Mouse (Mus musculus): Measurements from ENCODE around the gene Hrc.
"Not testable (repeated sequence)": the region's sequence is repeated elsewhere in the genome, so short reads cannot be mapped to it uniquely, and the experiment has no call there.

The Hrc gene

GRCm38 (mm10) chr7:45333431-45333982 lies 1.6 kb upstream of the Hrc start, which contains the start of gene Trpm4:
Gene Trpm4 (minus strand): TSS chr7:45333780.
- peak; percentile 83 for DNase-seq (ENCODE audit: low read depth, low spot score)

DNA sequence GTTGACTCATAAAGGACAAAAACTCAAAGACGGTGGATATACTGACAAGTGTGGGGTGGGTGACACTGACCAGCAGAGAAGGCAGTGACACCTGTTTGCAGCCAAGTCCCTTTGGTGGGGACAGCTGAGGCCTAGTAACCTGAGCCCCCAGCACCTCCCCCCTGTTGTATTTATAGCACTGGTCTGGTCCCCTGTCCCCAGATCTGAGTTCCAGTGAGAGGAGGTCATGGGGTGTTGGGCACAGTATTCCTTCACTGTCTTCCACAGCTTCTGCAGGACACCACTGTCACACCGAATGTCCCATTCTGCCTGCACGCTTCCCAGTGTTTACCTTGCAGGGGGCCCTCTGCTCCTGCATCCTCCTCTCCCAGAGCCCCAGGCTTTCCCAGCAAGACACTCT lies 485 bp upstream of the Hrc start:
- DNase-seq (ENCODE audit: low read depth, low spot score), result peak; percentile 91

DNA sequence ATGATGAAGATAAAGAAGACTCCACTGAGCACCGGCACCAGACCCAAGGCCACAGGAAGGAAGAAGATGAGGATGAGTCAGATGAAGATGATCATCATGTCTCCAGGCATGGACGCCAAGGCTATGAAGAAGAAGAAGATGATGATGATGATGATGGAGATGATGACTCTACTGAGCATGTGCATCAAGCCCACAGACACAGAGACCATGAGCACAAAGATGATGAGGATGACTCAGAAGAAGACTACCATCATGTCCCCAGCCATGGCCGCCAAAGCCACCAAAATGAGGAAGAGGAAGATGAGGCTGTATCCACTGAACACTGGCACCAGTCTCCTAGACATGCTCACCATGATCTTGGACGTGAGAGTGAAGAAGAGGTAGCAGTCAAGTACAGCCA lies 1.2 kb downstream of the Hrc start:
- DNase-seq (ENCODE audit: low read depth, low spot score), result no peak

DNA sequence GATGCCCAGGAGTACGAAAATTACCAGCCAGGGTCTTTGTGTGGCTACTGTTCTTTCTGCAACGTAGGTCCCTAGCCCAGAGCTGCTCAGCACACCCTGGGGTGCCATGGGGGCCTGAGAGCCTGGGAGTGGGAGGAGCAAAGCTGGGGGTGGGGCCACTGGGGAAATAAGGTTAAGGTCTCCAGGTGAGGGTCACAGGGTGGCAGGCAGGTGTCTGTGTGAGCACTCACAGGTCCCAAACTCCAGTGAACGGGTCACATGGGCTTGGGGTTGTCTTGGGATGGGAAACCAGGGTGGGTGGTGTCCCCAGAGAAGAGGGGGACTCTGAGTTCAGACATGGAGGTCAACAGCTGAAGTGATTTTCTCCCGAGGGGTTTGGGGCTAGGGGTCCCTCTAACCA lies 2.4 kb downstream of the Hrc start:
- no peak for DNase-seq (ENCODE audit: low read depth, low spot score)

- DNase-seq (ENCODE audit: low read depth, low spot score), result no peak
These were observed 3.2 kb downstream of the Hrc start for GRCm38 (mm10) chr7:45338161-45338911.

GRCm38 (mm10) chr7:45339410-45340065 lies 4.4 kb downstream of the Hrc start:
- DNase-seq (ENCODE audit: low read depth, low spot score), result no peak

DNA sequence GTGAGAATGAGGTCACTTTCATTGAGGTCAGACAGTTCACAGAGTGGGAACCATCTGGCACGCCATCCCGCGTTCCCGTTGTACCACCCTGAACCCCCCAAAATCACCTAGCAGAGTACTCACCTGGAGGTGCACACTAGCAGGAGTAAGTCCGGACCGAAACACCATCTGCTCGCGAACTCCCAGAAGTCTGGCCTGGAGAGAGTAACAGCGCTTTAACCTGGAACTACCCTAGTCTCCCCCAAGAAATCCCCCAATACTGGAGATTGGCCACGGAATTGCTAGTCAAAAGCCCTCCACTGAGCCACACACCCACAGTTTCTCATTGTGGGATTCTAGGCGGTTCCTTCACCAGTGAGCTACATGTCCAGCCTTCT lies 5.0 kb downstream of the Hrc start:
- DNase-seq (ENCODE audit: low read depth, low spot score), result no peak

DNA sequence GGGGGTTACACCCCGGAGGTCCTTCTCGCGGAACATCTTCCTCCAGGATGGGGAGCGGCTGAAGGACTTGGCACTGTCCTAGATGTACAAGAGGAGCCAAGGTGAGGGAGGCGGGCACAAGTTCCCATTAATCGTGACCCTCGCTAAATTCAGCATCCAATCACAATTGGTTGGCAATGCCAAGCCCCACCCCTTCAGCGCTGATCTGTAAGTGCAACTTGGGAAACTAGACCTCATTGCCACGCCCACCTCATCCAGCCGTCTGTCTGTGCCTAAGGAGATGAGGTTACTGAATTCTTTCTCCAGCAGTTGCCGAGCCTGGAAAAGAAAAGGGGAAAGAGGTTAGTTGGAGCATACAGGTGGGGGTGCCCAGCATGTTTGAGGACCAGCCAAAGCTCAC lies 5.6 kb downstream of the Hrc start:
- DNase-seq (ENCODE audit: low read depth, low spot score), result no peak

DNA sequence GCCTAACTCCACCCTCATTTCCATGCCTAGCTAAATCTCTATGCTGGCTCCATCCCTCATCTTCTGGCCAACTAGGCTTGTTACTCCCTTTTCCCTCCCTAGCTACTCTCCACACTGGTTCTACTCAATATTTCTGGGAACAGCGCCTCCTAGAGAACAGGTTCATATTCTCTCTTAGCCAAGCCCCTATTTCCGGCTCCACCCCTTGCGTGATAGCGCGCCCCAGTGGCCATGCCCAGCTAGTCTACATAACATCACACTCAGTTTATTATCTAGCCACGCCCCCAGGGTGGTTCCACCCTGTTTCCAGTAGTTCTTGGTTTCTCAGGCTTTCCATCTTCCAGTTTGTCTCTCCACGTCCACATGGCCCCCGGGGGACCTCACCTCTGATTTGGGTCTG lies 6.2 kb downstream of the Hrc start:
- DNase-seq (ENCODE audit: low read depth, low spot score), result peak; percentile 78

DNA sequence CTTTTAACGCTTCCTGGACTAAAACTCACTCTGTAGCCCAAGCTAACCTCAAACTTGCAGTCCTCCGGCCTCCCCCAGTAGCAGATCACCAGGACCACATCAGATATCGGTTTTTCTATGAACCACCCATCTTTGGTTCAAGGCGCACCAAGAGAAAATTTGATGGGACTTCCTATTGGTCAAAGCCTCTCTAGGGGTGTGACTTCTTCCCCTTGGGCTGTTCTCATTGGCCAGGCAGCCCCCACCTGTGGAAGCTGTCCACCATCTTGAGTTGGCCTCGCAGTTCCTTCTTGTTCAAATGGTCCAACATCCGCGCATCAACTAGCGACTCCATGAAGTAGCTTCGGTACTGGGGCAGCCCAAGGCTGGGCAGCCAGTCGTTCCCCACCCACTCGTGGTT lies 7.0 kb downstream of the Hrc start:
- no peak for DNase-seq (ENCODE audit: low read depth, low spot score)

- DNase-seq (ENCODE audit: low read depth, low spot score), result no peak
These were observed 8.5 kb downstream of the Hrc start for GRCm38 (mm10) chr7:45343543-45343942.

- no peak for DNase-seq (ENCODE audit: low read depth, low spot score)
These were observed 11.8 kb downstream of the Hrc start for GRCm38 (mm10) chr7:45346905-45347304.

DNA sequence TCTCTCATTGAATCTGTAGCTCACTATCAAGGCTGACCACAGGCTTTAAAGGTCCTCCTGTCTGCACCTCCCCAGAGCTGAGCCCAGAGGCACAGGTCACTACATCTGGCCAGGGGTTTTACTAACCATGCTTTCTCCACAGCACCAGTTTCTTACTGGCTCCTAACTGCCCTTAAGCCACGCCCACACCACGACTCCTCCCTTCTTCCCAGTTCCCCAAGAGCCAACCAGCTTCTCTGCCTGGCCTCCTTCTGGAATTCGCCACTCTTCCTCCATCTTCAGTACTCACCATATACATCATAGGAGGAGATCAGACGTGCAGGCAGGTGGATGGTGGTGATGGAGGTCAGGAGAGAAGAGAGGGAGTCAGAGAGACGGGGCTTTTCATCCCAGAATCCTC lies 18.0 kb downstream of the Hrc start:
- no peak for DNase-seq (ENCODE audit: low read depth, low spot score)

GRCm38 (mm10) chr7:45355318-45356020 lies 20.4 kb downstream of the Hrc start:
- no peak for DNase-seq (ENCODE audit: low read depth, low spot score)

GRCm38 (mm10) chr7:45356087-45356486 lies 21.0 kb downstream of the Hrc start:
- no peak for DNase-seq (ENCODE audit: low read depth, low spot score)

- DNase-seq (ENCODE audit: low read depth, low spot score), result not testable (repeated sequence)
These were observed 24.0 kb downstream of the Hrc start for GRCm38 (mm10) chr7:45359081-45359480.

- DNase-seq (ENCODE audit: low read depth, low spot score), result no peak
These were observed 25.5 kb downstream of the Hrc start for GRCm38 (mm10) chr7:45360404-45361125.

DNA sequence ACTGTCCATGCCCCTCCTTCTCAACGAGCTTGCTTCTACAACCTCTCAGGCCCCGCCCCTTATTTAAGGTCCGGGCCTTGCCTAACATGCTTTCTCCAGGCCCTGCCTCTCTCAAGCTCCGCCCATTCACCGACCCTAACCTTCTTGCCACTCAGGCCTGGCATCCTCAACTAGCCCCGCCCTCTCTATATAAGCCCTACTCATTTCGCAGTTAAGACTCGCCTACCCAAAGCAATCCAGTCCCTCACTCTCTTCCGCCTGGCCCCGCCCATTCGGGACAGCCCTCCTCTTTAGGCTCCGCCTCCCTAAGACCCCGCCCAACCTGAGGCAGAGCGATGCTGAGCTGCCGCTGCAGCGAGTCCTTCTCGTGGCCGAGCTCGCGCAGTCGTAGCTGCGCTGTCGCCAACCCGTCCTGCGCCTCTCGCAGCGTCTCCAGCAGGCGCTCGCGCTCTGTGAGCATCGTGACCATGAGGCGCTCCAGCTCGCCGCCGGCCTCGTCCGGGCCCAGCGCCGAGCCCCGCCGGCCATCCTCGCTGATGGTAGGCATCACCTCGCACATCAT lies 26.2 kb downstream of the Hrc start:
- DNase-seq (ENCODE audit: low read depth, low spot score), result no peak

- no peak for DNase-seq (ENCODE audit: low read depth, low spot score)
These were observed 27.7 kb downstream of the Hrc start for GRCm38 (mm10) chr7:45362801-45363200.

DNA sequence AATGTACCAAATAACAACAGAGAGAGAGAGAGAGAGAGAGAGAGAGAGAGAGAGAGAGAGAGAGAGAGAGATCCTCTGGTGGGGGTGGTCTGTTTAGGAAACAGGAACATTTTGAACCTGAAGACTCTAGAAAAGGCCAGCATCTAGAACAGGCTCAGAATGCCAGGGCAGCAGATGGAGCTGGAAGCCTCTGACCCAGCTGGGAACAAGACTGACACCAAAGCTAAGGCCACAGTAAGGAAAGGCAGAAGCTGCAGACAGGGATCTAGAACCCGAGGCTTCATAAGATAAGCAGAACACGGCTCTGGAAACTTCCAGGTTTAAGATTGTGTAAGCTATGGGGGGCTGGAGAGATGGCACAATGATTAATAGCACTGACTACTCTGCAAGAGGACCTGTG lies 28.9 kb downstream of the Hrc start:
- DNase-seq (ENCODE audit: low read depth, low spot score), result no peak
